9 mouse cellular contexts compared by ENCODE assay signal in the genomic region with DNA sequence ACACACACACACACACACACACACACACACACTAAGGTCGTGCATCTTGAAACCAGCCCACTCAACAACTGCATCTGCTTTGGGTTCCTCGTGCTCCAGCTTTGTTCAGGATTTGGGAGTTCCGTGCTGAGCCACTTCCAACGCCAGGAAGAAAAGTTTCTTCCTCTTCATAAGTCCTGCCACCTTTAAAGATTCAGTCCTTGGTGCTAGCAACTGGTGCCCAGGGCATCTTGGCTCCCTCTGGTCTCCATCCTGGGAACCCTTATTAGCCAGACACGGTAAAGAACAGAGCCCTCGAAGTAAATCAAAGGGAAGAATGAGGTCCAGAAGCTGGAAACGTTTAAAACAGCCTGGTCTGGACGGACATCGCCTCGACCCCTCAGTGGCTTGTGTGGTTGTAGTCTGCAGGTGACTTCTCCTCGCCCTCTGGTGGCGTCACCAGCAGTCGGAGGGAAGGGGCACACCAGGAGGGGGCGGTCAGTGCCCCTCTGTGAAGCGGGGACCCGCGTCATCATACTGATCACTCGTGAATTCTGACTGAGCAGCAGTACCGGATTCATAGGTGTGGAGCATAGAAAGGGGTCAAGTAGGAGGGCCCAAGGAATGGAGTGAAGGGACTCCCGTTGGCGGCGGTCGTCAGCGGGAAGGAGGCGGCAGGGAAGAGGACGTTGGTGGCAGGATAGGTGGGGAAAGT. TPM values are rescaled to one million over a fixed set of nuclear protein-coding genes. Genes with fewer than 3 reads are reported as not detected.
DNase-seq lines count a peak whose midpoint lies in the region; ATAC-seq and TF ChIP-seq lines count a peak whose summit lies in the region.
"Had no signal": no experiment of that assay in that cellular context is flagged by ENCODE, and none has a peak within 500 bp of the region (broad histone marks: within the 10 kb centered on the region; RNA-seq: fewer than 3 reads in every experiment).

No protein-coding gene starts in this region.

- no peak for TF ChIP-seq POLR2A in ES-Bruce4 (IDR thresholded peaks at IDR 0.05; ENCODE audit: insufficient read depth, low read length)

- TF ChIP-seq CTCF in ES-Bruce4 (IDR thresholded peaks at IDR 0.05; ENCODE audit: low read depth, low read length): peak; percentile 27
- TF ChIP-seq CTCF in heart, postnatal 0 days (IDR thresholded peaks at IDR 0.05; ENCODE audit: low read depth): peak; percentile 31

- no peaks in the 10 kb centered on the region for H3K36me3 ChIP-seq in erythroblast, embryonic 14.5 days (ENCODE audit: control insufficient read depth)
- H3K36me3 ChIP-seq in ES-Bruce4 (ENCODE audit: control insufficient read depth, insufficient read depth, low read length, poor library complexity, severe bottlenecking): no peaks in the 10 kb centered on the region
- H3K36me3 ChIP-seq in heart, postnatal 0 days (replicated peaks; ENCODE audit: control insufficient read depth, insufficient read depth, low read length): no peaks in the 10 kb centered on the region
- no peaks in the 10 kb centered on the region for H3K36me3 ChIP-seq in liver, embryonic 16.5 days (ENCODE audit: control insufficient read depth, insufficient read depth)

- peak overlapping the region; percentile 98 for H3K4me2 ChIP-seq in heart, postnatal 0 days (ENCODE audit: low read depth, low read length)
- H3K4me2 ChIP-seq in liver, embryonic 16.5 days (ENCODE audit: low read depth, low read length): peak overlapping the region; percentile 68

- H3K4me3 ChIP-seq in erythroblast, embryonic 14.5 days (replicated peaks): peak overlapping the region; percentile 59
- H3K4me3 ChIP-seq in ES-Bruce4 (ENCODE audit: low read depth, low read length): peak overlapping the region; percentile 72
- peak overlapping the region; percentile 60 for H3K4me3 ChIP-seq in heart, postnatal 0 days (ENCODE audit: low read depth, low read length)
- H3K4me3 ChIP-seq in liver, embryonic 16.5 days (ENCODE audit: low read depth, low read length): peak overlapping the region; percentile 51

- peaks cover 43% of the 10 kb centered on the region for H3K4me1 ChIP-seq in erythroblast, embryonic 14.5 days (ENCODE audit: control insufficient read depth)
- H3K4me1 ChIP-seq in ES-Bruce4 (ENCODE audit: control insufficient read depth, insufficient read depth, low read length): no peaks in the 10 kb centered on the region
- H3K4me1 ChIP-seq in heart, postnatal 0 days (ENCODE audit: control insufficient read depth, insufficient read depth): peaks cover 12% of the 10 kb centered on the region
- peaks cover 10% of the 10 kb centered on the region for H3K4me1 ChIP-seq in liver, embryonic 16.5 days (ENCODE audit: control insufficient read depth, low read depth, low read length)

- peak overlapping the region; percentile 13 for H3K9ac ChIP-seq in ES-Bruce4 (ENCODE audit: low read depth, poor library complexity, severe bottlenecking)
- H3K9ac ChIP-seq in heart, postnatal 0 days (replicated peaks; ENCODE audit: low read depth, low read length): peak overlapping the region; percentile 18
- H3K9ac ChIP-seq in liver, embryonic 16.5 days (ENCODE audit: low read depth, low read length): no peak overlapping the region

- H3K27me3 ChIP-seq in erythroblast, embryonic 14.5 days (ENCODE audit: control insufficient read depth): peaks cover 63% of the 10 kb centered on the region
- H3K27me3 ChIP-seq in ES-Bruce4 (ENCODE audit: control insufficient read depth, insufficient read depth, low read length, poor library complexity, severe bottlenecking): peaks cover 28% of the 10 kb centered on the region
- H3K27me3 ChIP-seq in heart, postnatal 0 days (ENCODE audit: control insufficient read depth, insufficient read depth, low read length): peaks cover 63% of the 10 kb centered on the region
- H3K27me3 ChIP-seq in liver, embryonic 16.5 days (ENCODE audit: control insufficient read depth, insufficient read depth, low read depth, low read length): peaks cover 64% of the 10 kb centered on the region

- DNase-seq in heart, postnatal 0 days (ENCODE audit: low spot score): no peak
- no peak for DNase-seq in ovary, adult 18-20 months (ENCODE audit: low spot score)
- no peak for DNase-seq in frontal cortex, adult 2 months (ENCODE audit: extremely low spot score in 1 of 2, low spot score in 1 of 2)

- no peak overlapping the region for H3K27ac ChIP-seq in ES-Bruce4 (ENCODE audit: insufficient read depth, low read length)
- no peak overlapping the region for H3K27ac ChIP-seq in heart, postnatal 0 days (ENCODE audit: low read depth)
- no peak overlapping the region for H3K27ac ChIP-seq in liver, embryonic 16.5 days (ENCODE audit: low read length)

- no peak for ATAC-seq in erythroblast, adult 5-6 weeks (replicated peaks; ENCODE audit: low FRiP score, poor library complexity, severe bottlenecking)
- peak; percentile 19; the same call in 1 of the 2 replicates for ATAC-seq in heart, postnatal 0 days (ENCODE audit: insufficient read depth, low read depth)
- ATAC-seq in liver, embryonic 16.5 days (ENCODE audit: low read depth): peak; percentile 17
- no peak for ATAC-seq in CD4-positive, CD25-positive, alpha-beta regulatory T cell, adult 4 months

- H3K9me3 ChIP-seq in erythroblast, embryonic 14.5 days (ENCODE audit: control insufficient read depth, low read length): peaks cover 3% of the 10 kb centered on the region; the same call in 1 of the 2 replicates
- H3K9me3 ChIP-seq in ES-Bruce4 (replicated peaks; ENCODE audit: control insufficient read depth, insufficient read depth, low read length, poor library complexity, severe bottlenecking): no peaks in the 10 kb centered on the region
- no peaks in the 10 kb centered on the region for H3K9me3 ChIP-seq in heart, postnatal 0 days (replicated peaks; ENCODE audit: control insufficient read depth, low read length)
- no peaks in the 10 kb centered on the region for H3K9me3 ChIP-seq in liver, embryonic 16.5 days (replicated peaks; ENCODE audit: control insufficient read depth, low read length)

- no peak for TF ChIP-seq EP300 in ES-Bruce4 (IDR thresholded peaks at IDR 0.05; ENCODE audit: insufficient read depth, low read depth, low read length)
- no peak for TF ChIP-seq EP300 in heart, postnatal 0 days (IDR thresholded peaks at IDR 0.05; ENCODE audit: low read depth)

- 10% methylated on average over 25 of the region's 26 CpGs for WGBS in heart, postnatal 0 days
- WGBS in liver, embryonic 16.5 days (ENCODE audit: insufficient replicate concordance): 7% methylated on average over 26 of the region's 26 CpGs

RNA-seq across cellular contexts. Expression of gene Nkx1-2, which starts 2.7 kb away (rescaled TPM):
- not detected in 2 replicates for polyA plus RNA-seq in erythroblast, embryonic 14.5 days (2012)
- total RNA-seq in erythroblast, adult 5-6 weeks (2015; ENCODE audit: low replicate concordance): not detected in 2 replicates
- total RNA-seq in erythroblast, adult 5-6 weeks (2017; ENCODE audit: low replicate concordance): not detected in 2 replicates
- polyA plus RNA-seq in ES-Bruce4 (2011; ENCODE audit: insufficient read depth, insufficient read length, low read depth, missing spikeins): 0.20 TPM in 1 of 2 replicates, not detected in the other
- total RNA-seq in heart, postnatal 0 days (2014; rRNA removed; ENCODE audit: low replicate concordance): not detected in 2 replicates
- not detected in 2 replicates for polyA plus RNA-seq in heart, postnatal 0 days (2015; fragmentation: Nextera tagmentation; extraction: Ambion mirVana)
- not detected in 2 replicates for polyA plus RNA-seq in liver, embryonic 16.5 days (2015; fragmentation: Nextera tagmentation; extraction: Ambion mirVana)
- polyA plus RNA-seq in CD4-positive, CD25-positive, alpha-beta regulatory T cell, adult 4 months (2017; shearing (Covaris generic)): not detected
- 0.10 and 0.13 TPM in 2 replicates for polyA plus RNA-seq in frontal cortex, adult 2 months (2012; rRNA removed)
- total RNA-seq: left cerebral cortex, postnatal 10 days had no signal

RNA-seq across cellular contexts. Expression of gene Lhpp, which starts 13.7 kb away (rescaled TPM):
- polyA plus RNA-seq in erythroblast, embryonic 14.5 days (2012): 0.09 and 0.12 TPM in 2 replicates
- not detected in 2 replicates for total RNA-seq in erythroblast, adult 5-6 weeks (2015; ENCODE audit: low replicate concordance)
- 0.68 and 1.1 TPM in 2 replicates for total RNA-seq in erythroblast, adult 5-6 weeks (2017; ENCODE audit: low replicate concordance)
- polyA plus RNA-seq in ES-Bruce4 (2011; ENCODE audit: insufficient read depth, insufficient read length, low read depth, missing spikeins): 5.6 and 6.1 TPM in 2 replicates
- total RNA-seq in heart, postnatal 0 days (2014; rRNA removed; ENCODE audit: low replicate concordance): 32.2 and 40.1 TPM in 2 replicates
- 21.3 and 22.9 TPM in 2 replicates for polyA plus RNA-seq in heart, postnatal 0 days (2015; fragmentation: Nextera tagmentation; extraction: Ambion mirVana)
- 4.0 and 4.4 TPM in 2 replicates for polyA plus RNA-seq in liver, embryonic 16.5 days (2015; fragmentation: Nextera tagmentation; extraction: Ambion mirVana)
- polyA plus RNA-seq in CD4-positive, CD25-positive, alpha-beta regulatory T cell, adult 4 months (2017; shearing (Covaris generic)): 1 to 10 TPM; 4.0 to 5.0 TPM
- 29.0 and 29.2 TPM in 2 replicates for polyA plus RNA-seq in frontal cortex, adult 2 months (2012; rRNA removed)

RNA-seq across cellular contexts. Expression of gene Oat, which starts 20.5 kb away (rescaled TPM):
- polyA plus RNA-seq in erythroblast, embryonic 14.5 days (2012): 0.05 and 0.09 TPM in 2 replicates
- 29.7 and 39.2 TPM in 2 replicates for total RNA-seq in erythroblast, adult 5-6 weeks (2015; ENCODE audit: low replicate concordance)
- total RNA-seq in erythroblast, adult 5-6 weeks (2017; ENCODE audit: low replicate concordance): 21.2 and 24.8 TPM in 2 replicates
- polyA plus RNA-seq in ES-Bruce4 (2011; ENCODE audit: insufficient read depth, insufficient read length, low read depth, missing spikeins): 38.8 and 43.8 TPM in 2 replicates
- total RNA-seq in heart, postnatal 0 days (2014; rRNA removed; ENCODE audit: low replicate concordance): 194 and 208 TPM in 2 replicates
- polyA plus RNA-seq in heart, postnatal 0 days (2015; fragmentation: Nextera tagmentation; extraction: Ambion mirVana): 155 and 157 TPM in 2 replicates
- polyA plus RNA-seq in liver, embryonic 16.5 days (2015; fragmentation: Nextera tagmentation; extraction: Ambion mirVana): 58.0 and 59.7 TPM in 2 replicates
- 10 to 100 TPM; 77.0 to 91.2 TPM for polyA plus RNA-seq in CD4-positive, CD25-positive, alpha-beta regulatory T cell, adult 4 months (2017; shearing (Covaris generic))
- polyA plus RNA-seq in frontal cortex, adult 2 months (2012; rRNA removed): 82.3 and 97.4 TPM in 2 replicates

Comparison
In these comparisons a context has a peak if more than half of its experiments do, and no peak if none do; other contexts are left out.
1. ATAC-seq: peak in heart, postnatal 0 days (single experiment) and liver, embryonic 16.5 days (single experiment); none in erythroblast, adult 5-6 weeks (single experiment) and CD4-positive, CD25-positive, alpha-beta regulatory T cell, adult 4 months (single experiment).
2. RNA of gene Oat, which starts 20.5 kb away (polyA plus RNA-seq): 155 to 157 TPM in heart, postnatal 0 days, 82.3 to 97.4 TPM in frontal cortex, adult 2 months, 77.0 to 91.2 TPM in CD4-positive, CD25-positive, alpha-beta regulatory T cell, adult 4 months, 58.0 to 59.7 TPM in liver, embryonic 16.5 days and 38.8 to 43.8 TPM in ES-Bruce4; 0.05 to 0.09 TPM in erythroblast, embryonic 14.5 days; every median in the first group is over 10 times any median in the second.
3. Peak in every context shown above with its lines, with median percentiles within 50 percentile points of each other: H3K4me3 ChIP-seq.